Mouse (Mus musculus): ENCODE measurements at regions not wholly inside any gene's neighbourhood (a gene's known extent, or its start where the extent isn't known, plus 50 kb on each side); places are given as distances from the start of the nearest gene placed in this dataset.

DNA sequence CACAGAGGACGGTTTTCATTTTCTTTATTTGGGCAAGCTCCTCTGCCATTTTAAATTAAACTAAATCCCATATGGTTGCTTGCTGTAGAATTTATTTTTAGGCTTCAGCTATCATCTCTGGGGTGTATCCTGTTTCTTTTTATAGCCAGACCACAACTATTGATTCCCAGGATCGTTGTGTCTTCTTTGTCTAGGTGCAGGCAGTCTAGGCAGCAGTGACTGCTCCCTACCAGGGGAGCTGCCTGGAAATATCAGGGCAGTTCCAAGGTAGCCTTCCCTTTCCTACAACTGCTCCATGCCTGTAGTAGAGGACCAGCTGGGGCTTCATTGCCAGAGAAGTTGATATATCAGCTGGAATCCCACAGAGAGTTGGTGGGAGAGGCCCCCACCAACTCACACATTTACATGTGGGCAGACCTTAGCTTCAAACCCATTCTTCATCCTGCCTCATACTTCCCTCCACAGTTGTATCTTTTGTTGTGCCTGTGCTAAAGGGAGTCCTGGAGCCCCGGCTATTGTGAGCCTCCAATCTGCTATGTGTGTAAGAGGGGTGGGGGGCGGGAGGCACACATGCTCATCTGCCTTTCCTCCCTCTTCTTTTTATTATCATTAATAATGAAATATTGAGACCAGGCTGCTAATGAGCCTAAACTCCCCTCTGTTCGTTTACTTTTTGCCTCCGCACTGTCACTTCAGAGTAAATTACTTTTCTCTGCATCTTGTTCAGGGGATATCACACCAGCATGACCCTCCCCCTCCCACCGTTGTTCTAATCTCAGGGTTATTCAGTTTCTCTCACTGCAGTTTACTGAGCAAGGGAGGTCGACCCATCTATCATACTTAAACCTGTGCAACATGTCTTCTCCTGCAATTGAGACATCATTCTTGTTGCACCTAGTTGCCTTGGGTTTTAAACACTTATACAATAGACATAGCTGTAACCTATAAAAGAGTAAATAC, 576.3 kb upstream of the Plxna2 start:
- DNase-seq (ENCODE audit: low spot score): no peak

GRCm38 (mm10) chr1:194038711-194039110, 579.3 kb upstream of the Plxna2 start:
- no peak for DNase-seq (ENCODE audit: low spot score)

DNA sequence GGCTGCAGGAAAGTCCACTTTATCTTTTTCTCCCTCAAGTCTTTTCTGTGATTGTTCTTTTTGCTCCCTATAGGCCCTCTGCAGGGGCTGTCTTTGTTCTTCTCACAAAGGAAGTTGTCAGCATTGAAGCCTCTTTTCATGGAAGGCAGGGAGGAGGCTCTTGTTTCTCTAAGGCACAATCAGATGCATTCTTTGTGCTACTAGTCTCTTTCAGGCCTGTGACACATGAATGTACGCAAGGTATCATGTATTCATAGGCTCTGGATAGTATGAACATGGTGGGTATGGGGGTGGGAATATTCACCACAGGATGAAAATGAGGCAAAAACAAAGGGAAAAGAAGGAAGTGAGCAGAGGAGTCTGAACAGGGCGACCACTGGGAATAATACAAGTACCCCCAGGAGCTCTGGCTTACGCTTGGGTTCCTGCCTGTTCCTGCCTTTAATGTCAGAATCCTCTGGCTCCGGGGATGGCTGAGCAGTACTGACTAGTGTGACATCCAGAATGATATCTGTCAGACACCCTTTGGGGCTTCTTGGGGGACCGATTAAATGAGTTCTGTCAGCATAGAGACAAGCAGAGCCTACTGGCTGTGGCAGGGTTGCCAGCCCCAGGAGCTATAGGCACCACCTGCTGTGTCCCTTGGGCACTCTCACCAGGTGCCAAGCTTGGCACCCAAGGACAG, 583.7 kb upstream of the Plxna2 start:
- DNase-seq (ENCODE audit: low spot score): no peak

DNA sequence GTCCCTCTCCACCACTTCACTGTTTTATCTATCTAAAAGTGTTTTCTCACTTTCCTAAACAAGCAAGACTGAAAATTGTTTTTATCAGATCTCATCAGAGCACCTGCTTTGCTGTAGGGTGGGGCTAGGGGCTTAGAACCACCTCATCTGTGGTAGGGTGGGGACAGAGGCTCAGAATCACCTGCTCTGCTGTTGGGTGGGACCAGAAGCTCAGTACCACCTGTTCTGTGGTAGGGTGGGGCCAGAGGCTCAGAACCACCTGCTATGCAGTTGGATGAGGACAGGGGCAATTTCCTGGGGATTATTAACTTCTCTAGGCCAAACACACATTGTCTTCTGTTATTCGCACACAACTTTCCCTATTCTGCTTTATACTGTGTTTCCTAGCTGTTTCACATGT, 585.4 kb upstream of the Plxna2 start:
- no peak for DNase-seq (ENCODE audit: low spot score)

GRCm38 (mm10) chr1:194030651-194031228, 587.3 kb upstream of the Plxna2 start:
- no peak for DNase-seq (ENCODE audit: low spot score)

- no peak for DNase-seq (ENCODE audit: low spot score)
Observed at GRCm38 (mm10) chr1:194026958-194027692, 590.9 kb upstream of the Plxna2 start.

- no peak for DNase-seq (ENCODE audit: low spot score)
Observed at GRCm38 (mm10) chr1:194026213-194026612, 591.8 kb upstream of the Plxna2 start.

DNA sequence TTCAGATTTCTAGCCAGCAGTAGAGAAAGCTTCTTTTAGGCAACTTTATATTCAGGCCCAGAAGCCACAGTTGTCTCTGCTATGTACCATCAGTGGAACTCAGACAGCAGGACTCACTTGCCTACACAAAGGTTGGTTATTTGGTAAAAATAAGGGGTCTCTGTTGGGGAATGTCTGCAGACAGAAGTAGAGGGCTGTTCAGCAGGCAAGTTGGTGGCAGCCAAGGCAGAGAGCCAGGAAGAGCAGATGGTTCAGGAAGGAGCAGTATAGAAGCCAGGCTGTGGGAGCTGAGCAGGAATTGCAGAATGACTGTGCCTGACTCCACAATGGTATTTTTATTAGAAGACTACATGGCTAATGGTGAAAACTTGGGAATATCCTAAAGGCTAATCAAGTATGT, 598.7 kb upstream of the Plxna2 start:
- DNase-seq (ENCODE audit: low spot score): no peak

GRCm38 (mm10) chr1:193992226-193992625, 622.1 kb upstream of the Camk1g start:
- no peak for DNase-seq (ENCODE audit: low spot score)

DNA sequence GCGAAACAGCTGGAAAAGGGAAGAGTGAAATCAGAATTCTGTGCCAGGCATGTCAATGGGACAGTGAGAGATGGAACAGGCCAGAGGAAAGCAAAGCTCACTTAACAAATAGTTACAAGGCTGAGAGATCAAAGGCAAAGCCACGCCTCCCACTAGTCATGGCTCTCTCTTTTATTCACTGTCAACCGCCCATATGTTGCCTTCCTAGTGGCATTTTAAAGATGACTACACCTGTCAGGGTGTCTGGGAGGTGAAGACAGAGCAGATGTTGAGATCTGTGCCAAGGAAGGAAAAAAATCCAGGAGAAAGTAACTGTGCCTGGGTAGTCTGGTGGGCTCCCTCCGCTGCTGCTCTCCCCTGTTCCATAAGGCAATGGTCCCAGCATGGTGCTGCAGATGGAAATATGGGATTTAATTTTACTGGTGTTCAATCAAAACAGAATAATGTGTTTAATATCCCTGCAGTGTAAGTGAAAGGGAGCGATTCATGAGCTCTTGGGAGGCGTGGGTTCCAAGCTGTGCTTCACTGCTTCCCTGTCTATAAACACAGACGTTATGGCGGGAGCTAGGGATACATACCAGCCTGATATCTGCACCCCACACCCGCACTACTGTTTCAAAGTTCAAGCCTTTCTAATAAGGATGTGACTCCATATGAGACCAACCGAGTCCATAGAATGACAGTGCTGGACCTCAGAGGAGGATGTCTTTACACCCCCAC, 620.0 kb upstream of the Camk1g start:
- no peak for DNase-seq (ENCODE audit: low spot score)

- DNase-seq (ENCODE audit: low spot score): no peak
Observed at GRCm38 (mm10) chr1:193988970-193989904, 619.1 kb upstream of the Camk1g start.

DNA sequence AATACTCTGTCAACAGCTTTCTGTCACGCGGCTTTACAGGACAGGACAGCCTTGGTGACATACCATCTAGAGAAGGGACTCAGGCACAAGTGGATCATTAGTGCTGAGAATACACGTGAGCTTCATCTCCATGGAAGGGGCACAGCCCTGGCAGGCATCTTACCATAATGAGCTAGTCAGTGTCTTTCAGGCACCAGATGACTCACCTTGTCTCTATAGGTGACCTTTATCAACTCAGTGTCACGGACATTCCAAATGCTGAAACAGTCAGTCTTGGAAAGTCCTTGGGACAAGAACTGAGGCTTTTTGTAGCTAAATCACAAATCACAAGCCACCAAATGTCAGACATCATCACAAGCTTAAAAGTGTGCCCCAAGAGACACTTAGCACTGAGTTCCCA, 610.5 kb upstream of the Camk1g start:
- no peak for DNase-seq (ENCODE audit: low spot score)

GRCm38 (mm10) chr1:193971537-193971936, 601.4 kb upstream of the Camk1g start:
- DNase-seq (ENCODE audit: low spot score): no peak

DNA sequence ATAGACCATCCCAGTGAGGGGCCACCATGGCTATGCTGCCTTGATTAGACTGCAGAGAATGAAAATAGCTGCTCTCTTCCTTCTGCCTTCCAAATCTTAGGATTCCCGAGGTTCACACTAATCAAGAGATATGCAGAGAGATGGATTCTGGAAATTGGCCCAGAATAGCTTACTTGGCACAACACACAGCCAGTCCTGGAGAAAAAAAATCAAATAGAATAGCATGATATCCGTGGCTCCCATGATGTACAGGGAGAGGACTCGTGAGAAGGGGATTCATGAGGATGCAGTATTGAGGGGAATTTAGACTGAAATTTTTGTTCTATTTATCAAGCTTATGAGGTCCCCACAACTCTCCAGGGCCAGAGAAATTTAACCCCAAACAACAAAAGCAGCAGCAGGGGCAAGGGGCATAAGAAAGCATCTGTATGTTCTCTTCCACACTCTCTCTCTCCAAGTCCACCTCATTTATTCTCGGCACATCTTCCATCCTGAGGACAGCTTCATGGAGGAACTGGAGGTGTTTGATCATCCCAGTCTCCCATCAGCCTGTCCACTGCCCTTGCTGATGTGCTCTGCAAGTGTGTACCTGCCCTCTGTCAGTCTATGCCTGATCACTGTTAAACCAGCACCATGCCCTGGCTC, 599.3 kb upstream of the Camk1g start:
- no peak for DNase-seq (ENCODE audit: low spot score)

DNA sequence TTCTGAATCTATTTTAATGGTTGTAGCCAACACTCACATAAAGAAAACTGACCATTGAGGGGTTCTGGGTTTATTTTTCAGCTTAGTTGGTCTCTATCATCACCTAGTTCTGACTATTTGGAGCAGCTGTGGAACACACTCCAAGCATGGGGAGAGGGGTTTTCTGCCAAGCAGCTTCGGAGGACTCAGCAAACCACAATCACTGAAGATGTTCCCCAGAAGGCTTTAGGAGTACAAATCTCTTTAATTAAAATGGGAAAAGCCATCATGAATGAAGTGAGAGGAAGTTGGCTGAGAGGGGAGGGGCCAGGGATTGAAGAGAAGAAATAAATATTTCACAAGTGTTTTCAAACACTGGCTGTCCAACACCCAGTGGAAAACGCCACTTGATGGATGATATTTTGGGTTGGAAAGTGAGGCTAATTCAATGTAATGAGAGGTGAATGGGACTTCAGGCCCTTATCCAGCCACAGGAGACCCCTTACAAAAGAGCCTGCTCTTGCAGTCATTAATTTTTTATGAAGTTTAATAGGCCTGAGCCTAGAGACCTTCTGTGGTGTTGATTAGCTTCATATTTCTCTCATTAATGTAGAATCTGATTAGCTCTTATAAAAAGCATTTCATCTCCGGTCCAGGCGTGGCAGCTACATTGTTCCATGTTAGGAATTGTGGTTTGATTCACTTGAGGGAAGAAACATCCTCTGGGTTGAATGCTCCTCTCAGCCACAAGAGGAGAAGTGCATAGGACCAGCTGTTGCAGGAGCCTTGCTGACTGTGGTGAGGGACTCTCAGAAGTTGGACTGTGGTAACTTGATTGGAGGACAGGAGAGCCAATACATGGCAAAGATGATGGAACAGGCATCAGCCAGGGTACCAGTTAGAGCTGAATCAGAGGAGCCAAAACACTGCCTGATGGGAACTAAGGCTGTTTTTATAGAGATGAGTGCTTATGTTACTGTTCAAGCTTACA, 598.1 kb upstream of the Camk1g start:
- DNase-seq (ENCODE audit: low spot score): no peak

GRCm38 (mm10) chr1:193966652-193967555, 596.8 kb upstream of the Camk1g start:
- DNase-seq (ENCODE audit: low spot score): no peak

- DNase-seq (ENCODE audit: low spot score): no peak
Observed at GRCm38 (mm10) chr1:193965278-193965677, 595.2 kb upstream of the Camk1g start.

GRCm38 (mm10) chr1:193951936-193952335, 581.8 kb upstream of the Camk1g start:
- no peak for DNase-seq (ENCODE audit: low spot score)
